Mouse (Mus musculus): Measurements from ENCODE around the gene Ccdc107. TPM values are rescaled to one million over a fixed set of nuclear protein-coding genes. Genes with fewer than 3 reads are reported as not detected.

Ccdc107 gene
- polyA plus RNA-seq, 1 experiment from 2014 or later, result 42.8 TPM

GRCm38 (mm10) chr4:43498983-43499382, 6.3 kb downstream of the Ccdc107 start:
- ChIA-PET CTCF (interaction anchor here (1.1 to 1.7 kb wide), 4 partner anchors 8 to 66 kb away, joined by 3 to 4 read pairs (median 4); partner anchors contain the start of gene Car9), POLR2A (interaction anchor here (1.0 to 1.2 kb wide), 2 partner anchors 62 to 80 kb away, joined by 3 to 4 read pairs; no protein-coding TSS in a partner anchor)
- no peaks in the 10 kb centered on the region for H3K27me3 ChIP-seq
- in situ Hi-C loops (cut with MboI; ENCODE audit: low pct_unique_long_range_greater_than_20kb), result no loop called here
- DNase-seq (ENCODE audit: low read depth, low spot score), result no peak
- ATAC-seq, result no peak
- TF ChIP-seq CTCF (IDR thresholded peaks at IDR 0.05), result no peak

- TF ChIP-seq CTCF (IDR thresholded peaks at IDR 0.05), result no peak
- POLR2A ChIA-PET, result interaction anchor here (1.2 kb wide), 1 partner anchor 61 kb away, joined by 4 read pairs; no protein-coding TSS in a partner anchor
- in situ Hi-C loops (cut with MboI; ENCODE audit: low pct_unique_long_range_greater_than_20kb), result no loop called here
- ATAC-seq, result peak; percentile 44
- CTCF ChIA-PET, result interaction anchor here (0.8 to 1.7 kb wide), 4 partner anchors 8 to 31 kb away, joined by 3 to 4 read pairs (median 4); partner anchors contain the start of gene Car9
- DNase-seq (ENCODE audit: low read depth, low spot score), result no peak
- no peaks in the 10 kb centered on the region for H3K27me3 ChIP-seq
These were observed 7.0 kb downstream of the Ccdc107 start, which contains the start of gene Arhgef39 for GRCm38 (mm10) chr4:43499407-43500333. Gene Arhgef39 (minus strand): TSS chr4:43499695.

DNA sequence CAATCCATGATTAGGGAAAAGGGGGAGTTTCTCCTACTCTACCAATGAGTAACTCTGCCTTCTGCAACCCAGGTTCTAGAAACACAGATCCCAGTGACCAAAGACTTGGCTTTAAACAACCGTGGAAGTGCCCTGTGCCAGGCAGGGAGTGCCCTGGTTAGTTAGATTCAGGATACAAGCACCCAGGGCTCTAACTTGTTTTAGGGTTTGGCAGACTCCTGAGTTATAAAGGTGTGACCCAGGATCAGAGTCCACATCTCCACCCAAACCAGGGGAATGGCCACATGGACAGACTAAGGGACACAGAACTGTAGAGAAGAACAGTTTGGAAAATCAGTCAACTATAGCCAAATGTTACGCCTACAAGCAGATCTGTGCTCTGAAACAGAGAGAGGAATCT, 10.3 kb downstream of the Ccdc107 start:
- ATAC-seq (no peak), DNase-seq (ENCODE audit: low read depth, low spot score) (no peak)
- CTCF ChIA-PET, result no interaction called here
- H3K27me3 ChIP-seq, result no peaks in the 10 kb centered on the region
- in situ Hi-C loops (cut with MboI; ENCODE audit: low pct_unique_long_range_greater_than_20kb), result no loop called here
- TF ChIP-seq CTCF (IDR thresholded peaks at IDR 0.05), result no peak
- POLR2A ChIA-PET, result no interaction called here

DNA sequence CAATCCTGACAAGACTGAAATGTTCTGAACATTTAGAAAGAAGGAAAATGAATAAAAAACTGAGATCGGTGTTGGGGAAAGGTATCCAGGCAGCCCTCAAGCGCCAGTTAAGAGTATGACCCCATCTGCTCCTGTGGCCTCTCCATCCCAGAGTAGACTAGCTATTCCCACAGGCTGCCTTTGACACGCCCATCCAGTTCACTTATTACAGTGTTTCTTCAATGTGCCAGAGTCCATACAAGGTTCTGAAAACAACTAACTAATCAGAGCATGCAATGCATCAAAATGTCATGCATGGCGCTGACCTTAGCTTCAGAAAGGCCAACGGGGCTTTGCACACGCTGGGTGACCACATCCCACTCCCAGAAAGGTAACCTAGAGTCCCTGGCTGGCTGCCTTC, 10.8 kb downstream of the Ccdc107 start:
- no peak for ATAC-seq
- H3K27me3 ChIP-seq, result no peaks in the 10 kb centered on the region
- in situ Hi-C loops (cut with MboI; ENCODE audit: low pct_unique_long_range_greater_than_20kb), result no loop called here
- CTCF ChIA-PET, result no interaction called here
- no peak for DNase-seq (ENCODE audit: low read depth, low spot score)
- POLR2A ChIA-PET, result no interaction called here
- no peak for TF ChIP-seq CTCF (IDR thresholded peaks at IDR 0.05)

GRCm38 (mm10) chr4:43504269-43504668, 11.6 kb downstream of the Ccdc107 start:
- ATAC-seq, result no peak
- no peak for TF ChIP-seq CTCF (IDR thresholded peaks at IDR 0.05)
- in situ Hi-C loops (cut with MboI; ENCODE audit: low pct_unique_long_range_greater_than_20kb), result no loop called here
- CTCF ChIA-PET, result no interaction called here
- POLR2A ChIA-PET, result no interaction called here
- no peaks in the 10 kb centered on the region for H3K27me3 ChIP-seq
- DNase-seq (ENCODE audit: low read depth, low spot score), result no peak

GRCm38 (mm10) chr4:43506074-43506473, 13.4 kb downstream of the Ccdc107 start:
- DNase-seq (ENCODE audit: low read depth, low spot score), result no peak
- ChIA-PET CTCF (no interaction called here), POLR2A (interaction anchor here (1.7 kb wide), 1 partner anchor 12 kb away, joined by 3 read pairs; no protein-coding TSS in a partner anchor)
- no peak for TF ChIP-seq CTCF (IDR thresholded peaks at IDR 0.05)
- no peak for ATAC-seq
- in situ Hi-C loops (cut with MboI; ENCODE audit: low pct_unique_long_range_greater_than_20kb), result no loop called here
- H3K27me3 ChIP-seq, result no peaks in the 10 kb centered on the region

DNA sequence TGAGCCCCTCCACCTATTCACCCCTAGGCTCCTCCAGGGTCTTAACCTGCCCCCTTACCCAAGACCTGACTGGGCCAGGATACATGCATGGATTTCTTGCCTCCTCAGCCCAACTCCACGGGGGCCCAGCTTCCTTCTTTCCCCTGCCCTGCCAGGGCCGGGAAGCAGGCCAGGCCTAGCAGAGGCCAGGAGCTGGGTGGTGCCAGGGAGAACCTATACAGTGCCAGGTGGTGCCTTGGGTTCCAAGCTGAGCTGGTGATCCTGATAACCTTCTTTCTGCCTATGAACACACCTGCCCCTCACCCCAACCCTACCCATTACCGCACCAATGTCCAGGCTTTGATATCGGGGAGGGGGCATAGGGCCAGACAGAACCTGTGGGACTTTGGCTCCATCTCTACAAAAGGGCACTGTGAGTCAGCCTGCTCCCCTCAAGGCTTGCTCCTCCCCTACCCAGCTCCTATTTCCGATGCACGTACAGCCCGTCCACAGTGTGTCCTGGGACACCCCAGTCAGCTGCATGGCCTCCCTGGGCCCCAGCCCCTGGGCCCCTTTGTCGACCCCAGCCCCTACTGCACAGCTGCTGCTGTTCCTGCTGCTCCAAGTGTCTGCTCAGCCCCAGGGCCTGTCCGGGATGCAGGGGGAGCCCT, 14.0 kb downstream of the Ccdc107 start, which contains the start of gene Car9:
Gene Car9 (plus strand): TSS at position 431 of the 650 bp plus-strand sequence.
- in situ Hi-C loops (cut with MboI; ENCODE audit: low pct_unique_long_range_greater_than_20kb), result no loop called here
- DNase-seq (ENCODE audit: low read depth, low spot score) (no peak), ATAC-seq (no peak)
- no peak for TF ChIP-seq CTCF (IDR thresholded peaks at IDR 0.05)
- CTCF ChIA-PET, result interaction anchor here (1.6 kb wide), 1 partner anchor 8 kb away, joined by 4 read pairs; the partner anchor contains the start of gene Arhgef39
- POLR2A ChIA-PET, result interaction anchor here (0.5 to 1.7 kb wide), 2 partner anchors 13 to 435 kb away, joined by 3 to 5 read pairs; no protein-coding TSS in a partner anchor
- H3K27me3 ChIP-seq, result no peaks in the 10 kb centered on the region

DNA sequence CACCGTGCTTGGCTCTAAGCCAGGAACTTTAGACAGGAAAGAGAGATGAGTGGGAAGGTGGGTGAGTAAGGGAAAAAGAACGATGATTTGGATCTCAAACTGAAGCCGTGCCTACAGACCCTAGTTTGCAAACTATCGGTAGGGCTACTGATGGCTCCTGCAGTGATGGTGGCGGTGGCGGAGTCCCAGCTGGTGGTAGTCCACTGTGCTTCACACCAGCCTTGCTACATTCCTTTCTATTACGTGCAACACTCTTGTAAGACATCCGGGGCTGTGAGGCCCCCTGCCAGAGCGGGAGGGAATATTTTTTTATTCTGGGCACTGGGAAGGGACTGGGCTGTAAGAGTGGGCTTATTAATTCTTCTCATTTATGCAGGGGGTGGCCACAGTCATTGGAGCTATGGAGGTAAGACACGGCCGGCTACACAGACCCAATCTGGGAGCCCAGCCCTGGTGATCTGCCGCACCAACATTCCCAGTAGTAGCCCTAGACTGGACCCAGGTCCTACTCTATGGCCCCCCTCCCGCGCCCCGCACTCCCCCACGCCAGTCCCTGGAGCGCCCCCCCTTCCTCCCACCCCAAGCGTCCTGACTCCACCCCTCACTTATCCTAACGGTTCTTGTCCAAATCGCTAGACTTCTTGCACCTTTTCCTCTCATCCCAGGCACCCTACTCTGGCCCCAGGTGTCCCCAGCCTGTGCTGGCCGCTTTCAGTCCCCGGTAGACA, 15.4 kb downstream of the Ccdc107 start:
- ATAC-seq (no peak), DNase-seq (ENCODE audit: low read depth, low spot score) (no peak)
- CTCF ChIA-PET, result interaction anchor here (1.6 kb wide), 1 partner anchor 9 kb away, joined by 4 read pairs; the partner anchor contains the start of gene Arhgef39
- TF ChIP-seq CTCF (IDR thresholded peaks at IDR 0.05), result no peak
- in situ Hi-C loops (cut with MboI; ENCODE audit: low pct_unique_long_range_greater_than_20kb), result no loop called here
- POLR2A ChIA-PET, result no interaction called here
- H3K27me3 ChIP-seq, result no peaks in the 10 kb centered on the region

DNA sequence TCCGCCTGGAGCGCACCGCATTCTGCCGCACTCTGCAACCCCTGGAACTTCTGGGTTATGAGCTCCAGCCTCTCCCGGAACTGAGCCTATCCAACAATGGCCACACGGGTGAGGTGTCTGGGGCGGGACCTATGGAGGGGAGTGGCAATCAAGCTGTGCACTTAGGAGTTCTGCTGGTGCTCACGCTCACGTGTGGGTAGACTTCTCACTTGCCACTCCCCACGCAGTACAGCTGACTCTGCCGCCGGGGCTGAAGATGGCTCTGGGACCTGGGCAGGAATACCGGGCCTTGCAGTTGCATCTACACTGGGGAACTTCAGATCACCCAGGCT, 15.9 kb downstream of the Ccdc107 start:
- ChIA-PET POLR2A (no interaction called here), CTCF (no interaction called here)
- H3K27me3 ChIP-seq, result no peaks in the 10 kb centered on the region
- ATAC-seq (no peak), DNase-seq (ENCODE audit: low read depth, low spot score) (no peak)
- in situ Hi-C loops (cut with MboI; ENCODE audit: low pct_unique_long_range_greater_than_20kb), result no loop called here
- no peak for TF ChIP-seq CTCF (IDR thresholded peaks at IDR 0.05)

- CTCF ChIA-PET, result no interaction called here
- no peak for TF ChIP-seq CTCF (IDR thresholded peaks at IDR 0.05)
These were observed 16.4 kb downstream of the Ccdc107 start for GRCm38 (mm10) chr4:43509109-43509508.

More at GRCm38 (mm10) chr4:43509109-43509508, 16.4 kb downstream of the Ccdc107 start:
- in situ Hi-C loops (cut with MboI; ENCODE audit: low pct_unique_long_range_greater_than_20kb), result no loop called here
- POLR2A ChIA-PET, result no interaction called here
- no peaks in the 10 kb centered on the region for H3K27me3 ChIP-seq
- ATAC-seq (no peak), DNase-seq (ENCODE audit: low read depth, low spot score) (no peak)
